Mouse (Mus musculus): Measurements from ENCODE around the gene Ap1ar.
"Not testable (repeated sequence)": the region's sequence is repeated elsewhere in the genome, so short reads cannot be mapped to it uniquely, and the experiment has no call there.

Gene Ap1ar

DNA sequence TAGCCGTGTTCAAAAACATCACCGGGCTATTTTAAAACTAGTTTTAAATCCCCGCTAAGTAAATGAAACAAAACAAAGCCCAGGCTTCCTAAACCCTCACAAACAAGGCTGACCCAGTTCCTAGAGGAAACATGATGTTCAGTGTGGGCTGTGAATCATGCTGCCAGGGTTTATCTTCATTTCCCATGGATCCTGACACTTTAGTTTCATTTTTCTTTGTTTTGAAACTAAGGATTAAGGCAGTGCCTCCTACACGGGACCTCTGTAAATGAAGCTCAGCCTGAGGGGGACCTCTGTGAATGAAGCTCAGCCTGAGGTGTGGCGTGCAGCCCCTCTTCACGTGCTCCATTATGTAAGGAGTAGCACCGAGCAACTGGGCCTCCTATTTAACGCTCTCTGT lies 34.5 kb downstream of the Ap1ar start:
- intact Hi-C loops (cut with DNase I) = no loop called here

DNA sequence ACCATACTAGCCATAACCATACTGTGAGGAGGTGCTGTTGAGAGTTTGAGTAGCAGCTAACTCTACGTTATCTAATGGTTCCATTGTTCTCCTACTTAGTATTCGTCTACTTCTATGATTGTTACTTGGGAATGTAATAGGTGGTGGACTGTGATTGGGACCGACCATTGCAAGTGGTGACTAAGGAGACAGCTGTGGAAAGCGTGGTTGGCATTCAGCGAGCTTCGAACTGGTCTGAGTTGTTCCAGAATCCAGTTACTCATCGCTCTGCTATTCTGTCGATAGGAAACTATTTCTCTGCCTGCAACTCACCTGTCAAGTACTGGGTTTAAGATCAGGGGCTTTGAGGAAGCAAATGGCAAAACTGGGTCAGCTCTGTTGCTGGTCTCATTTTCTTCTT lies 36.2 kb downstream of the Ap1ar start:
- intact Hi-C loops (cut with DNase I) = no loop called here

DNA sequence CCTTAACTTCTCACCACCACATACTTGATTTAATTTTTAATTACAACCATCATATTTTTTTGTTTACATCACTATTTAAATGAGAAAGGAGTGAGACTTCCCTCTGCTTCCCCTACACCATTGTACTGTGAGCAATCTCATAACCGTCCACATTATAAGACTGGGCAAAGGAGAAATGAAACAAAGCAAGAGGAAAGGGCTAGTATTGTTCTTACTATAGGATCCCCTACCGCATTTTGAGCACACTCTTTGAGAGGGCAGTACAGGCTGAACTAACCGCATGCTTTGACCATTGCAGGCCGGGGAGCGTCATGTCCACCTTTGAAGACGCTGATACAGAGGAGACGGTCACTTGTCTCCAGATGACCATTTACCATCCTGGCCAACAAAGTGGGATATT lies 41.1 kb downstream of the Ap1ar start:
- intact Hi-C loops (cut with DNase I) = no loop called here

DNA sequence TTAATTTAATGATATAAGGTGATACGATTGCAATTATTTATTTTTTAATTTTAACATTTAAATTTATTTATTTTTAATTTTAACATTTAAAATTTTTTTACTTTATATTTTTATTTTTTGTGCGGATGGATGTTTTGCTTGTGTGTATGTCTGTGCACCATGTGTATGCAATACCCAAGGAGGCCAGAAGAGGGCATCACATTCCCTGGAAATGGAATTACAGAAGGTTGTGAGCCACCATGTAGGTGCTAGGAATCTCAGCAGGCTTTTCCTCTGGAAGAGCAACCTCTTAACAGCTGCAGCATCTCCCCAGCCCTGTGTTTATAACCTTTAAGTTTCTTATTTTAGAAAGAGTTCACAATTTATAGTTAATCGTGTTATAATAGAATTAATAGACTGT lies 41.6 kb downstream of the Ap1ar start:
- intact Hi-C loops (cut with DNase I) = no loop called here

DNA sequence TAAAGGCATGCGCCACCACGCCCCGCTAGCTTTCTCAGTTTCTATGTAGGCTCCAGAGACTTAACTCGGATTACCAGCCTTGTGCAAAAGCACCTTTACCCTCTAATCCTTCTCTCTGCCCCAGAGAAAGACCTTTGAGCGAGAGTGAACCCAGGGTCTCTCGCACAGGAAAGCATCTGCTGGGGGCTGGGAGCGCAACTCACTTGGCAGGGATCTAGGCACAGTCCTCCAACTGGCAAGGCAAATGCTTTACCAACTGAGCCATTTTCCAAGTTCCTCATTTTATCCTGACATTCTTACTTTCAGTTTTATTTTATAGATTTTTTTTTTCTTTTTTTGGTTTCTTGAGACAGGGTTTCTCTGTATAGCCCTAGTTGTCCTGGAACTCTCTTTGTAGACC lies 44.3 kb downstream of the Ap1ar start:
- intact Hi-C loops (cut with DNase I) = no loop called here

DNA sequence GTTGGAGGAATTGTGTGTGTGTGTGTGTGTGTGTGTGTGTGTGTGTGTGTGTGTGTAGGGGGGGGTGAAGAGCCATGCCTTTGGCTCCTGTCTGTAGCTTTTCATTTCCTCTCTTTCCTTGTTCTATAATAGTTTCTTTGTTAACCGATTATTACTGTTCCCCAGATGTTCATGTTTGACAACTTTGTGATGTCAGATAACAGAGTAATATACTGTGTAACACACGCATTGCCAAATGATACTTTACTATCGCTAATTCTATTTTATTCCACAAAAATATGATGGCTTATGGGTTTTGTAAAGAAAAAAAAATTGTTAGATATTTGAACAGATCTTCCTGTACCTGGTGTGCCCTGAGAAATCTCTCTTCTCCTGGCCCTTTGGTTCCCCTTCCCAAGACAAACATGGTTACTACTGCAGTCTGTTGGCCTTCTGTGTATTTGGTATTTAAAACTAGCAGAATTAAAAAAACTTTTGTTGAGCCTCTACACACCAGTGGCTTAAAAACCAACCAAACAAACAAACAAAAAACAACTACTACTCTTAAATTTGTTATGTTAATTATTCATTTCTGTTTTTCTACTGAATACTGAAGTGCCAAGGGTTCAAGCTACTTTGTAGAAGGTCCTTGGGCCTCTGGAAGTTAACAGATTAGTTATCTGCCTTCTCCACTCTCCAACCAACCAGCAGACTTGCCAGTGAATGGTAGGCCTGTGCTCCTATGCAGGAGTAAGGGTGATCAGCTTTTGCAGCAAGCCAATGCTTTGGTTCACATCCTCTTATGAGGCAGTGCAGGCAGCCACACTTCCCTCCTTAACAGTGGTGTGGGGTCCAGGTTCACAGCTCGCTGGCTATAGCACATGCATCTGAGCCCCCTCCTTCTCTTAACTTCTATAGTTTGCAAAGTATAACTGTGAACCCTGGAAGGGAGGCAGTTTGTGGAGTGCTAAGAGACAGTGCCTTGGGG lies 45.4 kb downstream of the Ap1ar start:
- intact Hi-C loops (cut with DNase I) = no loop called here

DNA sequence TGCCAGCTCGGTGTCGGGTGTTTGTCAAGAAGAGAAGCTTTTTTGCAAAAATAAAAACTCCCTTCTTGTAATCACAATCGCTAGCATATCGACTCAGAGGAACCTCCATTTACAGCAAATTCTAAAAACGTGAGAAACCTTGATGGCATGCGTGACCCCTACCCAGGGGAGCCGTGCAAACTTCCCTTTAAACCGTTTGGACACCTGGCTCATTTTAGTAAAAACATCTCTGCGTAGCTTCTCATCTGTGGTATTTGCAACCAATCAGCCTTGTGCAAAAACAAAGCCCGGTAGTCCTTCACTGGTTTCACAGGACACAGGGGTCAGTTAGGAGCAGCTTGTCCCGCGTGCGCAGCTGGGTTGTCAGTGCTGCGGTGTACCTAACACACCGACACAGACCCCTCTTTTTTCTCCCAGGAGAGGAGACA lies 46.3 kb downstream of the Ap1ar start:
- intact Hi-C loops (cut with DNase I) = no loop called here

DNA sequence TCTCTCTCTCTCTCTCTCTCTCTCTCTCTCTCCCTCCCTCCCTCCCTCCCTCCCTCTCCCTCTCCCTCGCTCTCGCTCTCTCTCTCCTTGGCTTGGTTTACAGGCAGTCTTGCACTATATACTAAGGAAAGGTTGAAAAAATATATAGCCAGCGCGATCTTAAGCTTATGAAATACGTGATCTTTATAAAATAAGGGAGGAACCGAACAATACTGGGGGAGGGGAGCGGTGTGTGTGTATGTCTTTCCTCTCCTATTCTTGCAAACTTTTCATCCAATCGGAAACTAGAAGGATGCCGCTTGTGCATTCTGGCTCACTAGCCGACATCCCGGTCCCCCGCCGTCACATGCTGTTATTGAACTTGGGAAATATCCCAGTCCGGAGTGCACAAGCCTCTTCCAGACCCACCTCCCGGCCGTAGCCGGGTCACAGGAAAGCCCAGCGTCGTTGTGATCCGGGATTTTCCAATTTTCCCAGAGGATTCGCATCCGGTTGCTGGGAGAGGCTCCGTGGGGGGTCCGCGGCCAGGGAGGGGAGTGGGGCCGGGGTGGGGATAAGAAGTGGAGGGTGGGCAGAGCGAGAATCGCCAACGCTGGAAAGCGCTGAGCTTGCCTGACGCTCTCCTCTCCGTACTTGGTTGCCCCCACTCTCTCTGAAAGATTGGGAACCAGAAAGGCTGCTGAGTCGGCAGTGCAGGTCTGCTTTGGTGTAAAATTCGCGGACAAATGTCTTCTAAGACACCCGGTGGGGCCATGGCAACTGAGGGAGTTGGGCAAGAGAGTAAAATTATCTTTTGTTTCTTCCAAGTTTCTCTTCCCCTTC lies 46.9 kb downstream of the Ap1ar start:
- intact Hi-C loops (cut with DNase I) = no loop called here

DNA sequence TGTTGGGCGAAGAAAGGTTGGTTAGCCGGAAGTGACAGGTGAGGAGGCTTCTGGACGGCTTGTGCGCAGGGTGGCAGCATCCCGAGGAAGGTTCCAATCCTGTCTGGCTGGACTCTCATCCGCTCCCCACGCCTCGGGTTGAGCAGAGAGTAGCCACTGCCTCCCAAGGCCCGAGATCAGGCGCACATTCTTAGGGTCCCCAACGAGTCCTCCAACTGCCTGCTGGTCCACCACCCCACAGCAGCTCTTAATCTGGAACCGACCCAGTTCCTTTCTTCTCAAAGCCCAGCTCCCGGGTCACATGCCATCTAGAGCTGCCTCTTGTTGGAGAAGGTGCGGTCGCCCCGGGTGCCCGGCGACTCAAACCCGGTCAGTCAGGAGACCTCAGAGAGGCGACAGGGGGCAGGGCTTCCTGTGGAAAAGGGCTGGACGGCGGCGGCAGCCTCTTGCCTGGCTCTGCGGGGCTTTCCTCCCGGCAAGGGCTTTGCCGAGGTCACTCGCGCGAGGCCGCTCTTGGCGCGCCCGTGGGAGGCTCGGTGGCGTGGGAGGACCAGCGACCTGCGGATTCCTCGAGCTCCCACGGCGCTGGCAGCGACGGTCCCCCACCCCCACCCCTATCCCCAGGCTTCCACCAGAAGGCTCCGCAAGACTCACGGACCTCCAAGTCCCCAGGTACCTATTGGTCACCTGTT lies 47.7 kb downstream of the Ap1ar start, which contains the start of gene Tifa:
Gene Tifa (plus strand): TSS at position 306 of the 692 bp plus-strand sequence.
- intact Hi-C loops (cut with DNase I) = loop anchor here (5.0 kb wide), 1 partner anchor 48 kb away; the partner anchor contains the start of gene Ap1ar

DNA sequence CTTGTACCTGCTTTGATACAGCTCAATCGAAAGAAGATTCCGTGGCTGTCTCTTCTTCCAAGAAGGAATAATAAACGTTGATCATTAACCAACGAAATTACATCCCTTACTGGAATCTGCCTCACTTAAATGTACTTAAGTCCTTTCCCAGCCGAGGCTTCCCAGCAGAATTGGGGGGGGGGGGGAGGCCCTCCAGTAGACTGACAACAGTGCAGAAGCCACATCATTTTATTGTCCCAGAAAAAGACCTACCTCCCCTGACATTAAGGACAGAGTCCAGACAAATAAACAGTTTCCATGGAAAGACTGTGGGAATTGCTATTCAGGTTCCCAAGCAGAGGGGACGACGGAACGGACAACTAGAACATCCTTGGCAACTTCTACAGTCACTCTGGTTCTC lies 48.4 kb downstream of the Ap1ar start:
- intact Hi-C loops (cut with DNase I) = loop anchor here (5.0 kb wide), 1 partner anchor 48 kb away; the partner anchor contains the start of gene Ap1ar

DNA sequence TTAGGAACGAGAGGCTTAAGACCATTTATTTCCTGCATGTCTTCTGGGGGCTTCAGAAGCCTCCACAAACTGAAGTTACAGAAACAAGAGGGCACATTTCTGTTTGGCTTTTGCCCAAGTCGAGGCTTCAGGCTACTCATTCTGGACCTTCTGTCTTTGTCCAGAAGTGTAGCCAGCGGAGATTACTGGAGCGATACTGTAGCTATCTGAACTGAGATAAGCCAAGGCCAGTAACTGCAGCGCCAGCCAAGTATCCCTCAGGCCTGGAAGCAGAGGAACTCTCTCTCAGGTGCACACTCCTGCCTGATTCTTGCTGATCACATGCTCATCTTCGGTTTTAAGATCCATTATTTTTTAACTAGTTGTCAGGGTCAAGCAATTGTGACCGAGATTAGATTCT lies 49.3 kb downstream of the Ap1ar start:
- intact Hi-C loops (cut with DNase I) = loop anchor here (5.0 kb wide), 1 partner anchor 49 kb away; the partner anchor contains the start of gene Ap1ar

DNA sequence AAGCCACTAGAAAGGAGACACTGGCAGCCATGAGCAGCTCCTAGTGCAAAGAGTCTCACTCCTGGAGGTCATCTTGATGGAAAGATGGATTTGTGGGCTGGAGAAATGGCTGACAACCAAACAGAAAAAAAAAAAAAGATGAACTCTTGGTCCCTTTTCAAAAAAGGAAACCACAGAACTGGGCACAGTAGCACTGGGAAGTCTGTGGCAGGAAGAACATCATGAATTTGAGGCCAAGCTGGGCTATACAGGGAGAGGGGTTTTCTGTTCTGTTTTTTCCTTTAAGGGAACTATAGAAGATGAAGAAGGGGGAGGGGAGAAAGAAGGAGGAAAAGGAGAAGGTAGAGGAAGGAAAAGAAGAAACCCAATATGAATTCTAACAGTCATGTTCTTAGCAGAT lies 50.3 kb downstream of the Ap1ar start:
- intact Hi-C loops (cut with DNase I) = loop anchor here (5.0 kb wide), 1 partner anchor 50 kb away; the partner anchor contains the start of gene Ap1ar

DNA sequence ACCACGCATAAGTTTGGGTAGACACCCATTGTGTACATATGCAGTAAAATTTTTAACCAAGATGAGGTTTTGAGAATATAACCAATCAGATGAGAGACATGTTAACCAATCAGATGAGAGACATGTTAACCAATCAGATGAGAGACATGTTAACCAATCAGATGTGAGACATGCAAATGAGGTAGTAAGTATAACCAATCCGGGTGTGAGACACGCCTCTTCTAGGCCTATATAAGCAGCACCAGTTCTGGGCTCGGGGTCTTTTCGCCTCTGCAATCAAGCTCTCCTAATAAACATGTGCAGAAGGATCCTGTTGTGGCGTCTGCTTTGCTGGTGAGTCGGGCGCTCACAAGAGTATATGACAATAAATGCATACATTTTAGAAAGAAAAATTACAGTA lies 53.6 kb downstream of the Ap1ar start:
- intact Hi-C loops (cut with DNase I) = not testable (repeated sequence)

DNA sequence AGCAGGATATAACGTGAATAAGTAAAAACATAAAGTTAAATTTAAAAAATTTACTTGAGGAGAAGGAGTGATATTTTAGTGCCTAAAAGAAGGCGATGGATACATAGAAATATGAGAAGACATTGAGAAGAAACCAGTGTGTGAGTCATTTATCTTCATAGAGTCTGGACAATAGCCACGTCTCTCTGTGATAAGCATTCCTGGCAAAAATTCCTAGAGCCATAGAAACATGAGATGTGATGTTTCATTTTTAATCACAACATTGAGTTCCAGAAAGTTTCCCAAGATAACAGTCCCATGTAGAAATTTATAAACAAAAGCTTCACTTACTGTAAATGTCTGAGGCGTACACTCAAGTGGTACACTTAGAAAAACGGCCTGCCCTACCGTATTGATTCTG lies 54.4 kb downstream of the Ap1ar start:
- intact Hi-C loops (cut with DNase I) = no loop called here

DNA sequence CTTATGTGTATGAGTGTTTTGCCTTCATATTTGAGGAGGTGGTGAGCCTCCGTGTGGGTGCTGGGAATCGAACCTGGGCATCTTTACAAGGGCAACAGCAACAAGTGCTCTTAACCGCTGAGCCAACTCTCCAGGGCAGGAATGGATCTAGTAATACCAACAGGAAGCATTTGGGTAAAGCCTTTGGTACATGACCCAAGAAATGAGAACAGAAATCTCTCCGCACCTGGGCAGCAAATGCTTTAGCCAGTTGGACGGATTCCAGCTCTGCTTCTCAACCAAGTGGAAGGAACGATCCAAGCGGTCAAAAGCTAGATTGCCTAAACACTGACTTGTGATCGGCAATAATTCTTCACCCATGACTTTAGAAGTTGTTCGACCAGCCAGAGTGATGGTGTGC lies 56.4 kb downstream of the Ap1ar start:
- intact Hi-C loops (cut with DNase I) = no loop called here

DNA sequence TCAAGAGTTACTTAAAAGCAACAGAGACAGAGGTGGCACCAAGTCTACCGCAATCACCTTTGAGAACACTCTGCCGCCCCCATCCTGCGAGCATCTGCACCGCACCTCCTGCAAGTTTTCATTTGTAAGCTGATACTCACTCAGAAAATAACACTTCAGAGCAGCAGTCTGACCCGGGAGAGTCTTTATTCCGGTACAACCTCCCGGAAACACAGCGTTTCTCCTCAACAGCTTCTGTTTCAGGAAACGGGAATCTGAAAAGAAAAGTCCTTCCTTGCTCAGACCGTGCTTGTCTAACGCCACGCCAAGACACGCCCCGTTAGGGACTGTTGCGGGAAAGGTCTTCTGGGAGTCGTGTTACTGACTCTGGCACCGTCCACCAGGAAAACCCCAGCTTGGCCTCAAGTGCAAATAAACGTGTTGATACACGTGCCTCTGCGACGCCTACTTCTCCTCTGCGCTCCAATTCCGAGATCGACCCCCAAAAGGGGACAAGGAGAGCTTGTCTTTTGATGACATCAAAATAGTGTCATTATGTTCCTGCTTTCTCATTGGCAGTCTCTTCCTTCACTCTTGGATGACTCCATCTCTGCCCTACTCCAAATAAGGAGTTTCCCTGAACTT lies 57.2 kb downstream of the Ap1ar start, which contains the start of gene Alpk1:
Gene Alpk1 (minus strand): TSS at position 507 of the 624 bp plus-strand sequence.
- intact Hi-C loops (cut with DNase I) = no loop called here

DNA sequence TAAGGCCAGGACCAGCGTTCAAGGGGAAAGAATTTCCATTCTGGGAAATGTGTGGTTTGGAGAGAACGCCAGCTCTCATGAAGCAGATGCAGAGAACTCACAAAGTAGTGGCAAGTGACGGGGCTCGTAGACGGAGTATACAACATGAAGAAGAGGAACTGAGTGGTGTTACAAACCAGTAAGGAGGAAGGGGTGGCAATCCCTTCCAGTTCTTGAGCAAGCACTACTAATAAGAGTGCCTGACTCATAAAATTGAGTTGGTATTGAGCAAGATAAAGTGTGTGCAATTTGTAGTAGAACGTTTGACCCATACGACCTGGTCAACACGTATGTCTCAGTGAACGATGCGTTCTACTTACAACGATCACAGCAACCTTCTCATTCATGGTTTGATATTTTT lies 68.2 kb downstream of the Ap1ar start:
- intact Hi-C loops (cut with DNase I) = no loop called here

DNA sequence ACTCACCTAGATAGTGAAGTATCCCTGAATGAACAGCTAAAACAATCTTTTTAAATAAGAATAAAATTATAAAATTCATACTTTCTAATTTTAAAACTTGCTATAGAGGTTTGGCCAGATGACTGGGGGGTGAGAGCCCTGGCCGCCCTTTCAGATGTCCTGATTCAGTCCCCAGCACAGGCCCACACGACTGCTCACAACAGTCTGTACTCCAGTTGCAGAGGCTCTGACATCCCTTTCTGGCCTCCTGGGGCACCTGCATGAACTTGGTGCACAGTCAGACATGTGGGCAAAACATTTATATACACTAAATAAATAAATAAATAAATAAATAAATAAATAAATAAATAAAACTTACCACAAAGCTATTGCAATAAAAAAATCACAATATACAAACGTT lies 71.4 kb downstream of the Ap1ar start:
- intact Hi-C loops (cut with DNase I) = no loop called here

DNA sequence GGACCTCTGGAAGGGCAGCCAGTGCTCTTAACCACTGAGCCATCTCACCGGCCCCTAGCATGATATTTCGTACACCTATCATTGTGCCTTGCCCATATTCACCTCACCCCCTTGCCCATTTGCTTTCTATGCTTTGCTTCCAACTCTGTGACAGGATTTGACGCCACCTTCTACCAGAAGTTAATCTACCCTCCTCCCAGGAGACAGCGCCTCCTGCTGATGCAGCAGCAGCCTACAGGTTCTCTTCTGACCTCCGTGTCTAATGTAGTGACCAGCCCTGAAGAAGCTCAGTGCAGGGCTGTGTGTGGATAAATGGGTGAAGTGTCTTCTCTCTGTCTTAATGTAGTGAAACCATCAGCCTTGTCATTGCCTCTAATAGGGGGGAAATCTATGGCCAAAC lies 72.8 kb downstream of the Ap1ar start:
- intact Hi-C loops (cut with DNase I) = loop anchor here (5.0 kb wide), 2 partner anchors 183 to 192 kb away; no protein-coding TSS in a partner anchor

DNA sequence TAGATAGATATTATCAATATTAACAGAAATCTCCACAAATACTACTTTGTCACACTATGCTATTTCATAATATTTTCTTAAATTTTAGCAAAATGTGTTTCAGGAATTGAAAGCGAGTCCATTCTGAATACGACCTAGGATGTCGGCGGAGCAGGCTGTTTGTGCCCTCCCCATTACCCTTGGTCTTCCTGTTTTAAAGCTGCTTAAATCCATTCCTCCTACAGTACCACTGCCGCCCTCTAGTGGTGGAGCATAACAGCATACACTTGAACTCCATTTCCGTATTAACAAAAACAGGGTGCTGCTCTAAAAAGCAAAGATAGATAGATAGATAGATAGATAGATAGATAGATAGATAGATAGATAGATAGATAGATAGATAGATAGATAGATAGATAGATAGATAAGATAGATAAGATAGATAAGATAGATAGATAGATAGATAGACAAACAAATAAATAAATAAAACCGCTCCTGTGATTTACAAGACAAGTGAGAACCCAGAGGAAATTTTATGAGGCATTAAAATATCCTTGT lies 74.2 kb downstream of the Ap1ar start:
- intact Hi-C loops (cut with DNase I) = loop anchor here (5.0 kb wide), 2 partner anchors 184 to 191 kb away; no protein-coding TSS in a partner anchor

Measured in adrenal gland (tissue).